Mouse (Mus musculus) bone marrow macrophage, adult 2 months (primary cell): ENCODE measurements around the gene Gm20388.

Experiments used
- CTCF ChIP-seq: IDR thresholded peaks from 2 replicates; pipeline ENCODE4 v1.5.1; 2012; ENCODE audit warnings: low read depth, mild to moderate bottlenecking, low read length, moderate library complexity
- POLR2A ChIP-seq: IDR thresholded peaks from 2 replicates; pipeline ENCODE4 v1.6.1; 2012; ENCODE audit warnings: mild to moderate bottlenecking, low read depth, low read length, borderline replicate concordance

- no peak for TF ChIP-seq POLR2A
- no peak for TF ChIP-seq CTCF
Measured at GRCm38 (mm10) chr8:123453291-123453690, 3542.7 kb downstream of the Gm20388 start.
